Mouse (Mus musculus) gastrocnemius, adult 2 months (tissue): ENCODE results near the gene Aoc2. TPM values are rescaled to one million over a fixed set of nuclear protein-coding genes. Genes with fewer than 3 reads are reported as not detected.

Experiments used
- DNase-seq: peaks from one replicate; pipeline ENCODE4 v3.0.0; 2022
- H3K27ac ChIP-seq: fragments of 200-600 bp; 2 replicates; pipeline ENCODE4 v1.8.1; 2022; ENCODE audit warnings: mild to moderate bottlenecking
- H3K4me3 ChIP-seq: fragments of 200-600 bp; 2 replicates; pipeline ENCODE4 v1.8.1; 2022; ENCODE audit warnings: mild to moderate bottlenecking, moderate library complexity
- CTCF ChIP-seq: fragments of 200-600 bp; IDR thresholded peaks from 2 replicates; pipeline ENCODE4 v1.8.1; 2022; ENCODE audit warnings: antibody characterized with exemption, mild to moderate bottlenecking, moderate library complexity
- intact Hi-C: fragments of 180-260 bp; cut with DNase I; formaldehyde crosslinking; loops from one replicate; pipeline ENCODE4 v1.15.1; 2025
- microRNA-seq: library from miRNA; unstranded; fragments of <30 nt; microRNA quantifications from one replicate; pipeline ENCODE4 v1.2.0, GENCODE M21; 2021
- total RNA-seq, 2 experiments: library from RNA; stranded (reverse); gene quantifications; 2 replicates each; pipeline ENCODE4 v1.2.3; 2021

The Aoc2 gene
- total RNA-seq, 2 experiments from 2014 or later, result 0.64 to 1.4 TPM

DNA sequence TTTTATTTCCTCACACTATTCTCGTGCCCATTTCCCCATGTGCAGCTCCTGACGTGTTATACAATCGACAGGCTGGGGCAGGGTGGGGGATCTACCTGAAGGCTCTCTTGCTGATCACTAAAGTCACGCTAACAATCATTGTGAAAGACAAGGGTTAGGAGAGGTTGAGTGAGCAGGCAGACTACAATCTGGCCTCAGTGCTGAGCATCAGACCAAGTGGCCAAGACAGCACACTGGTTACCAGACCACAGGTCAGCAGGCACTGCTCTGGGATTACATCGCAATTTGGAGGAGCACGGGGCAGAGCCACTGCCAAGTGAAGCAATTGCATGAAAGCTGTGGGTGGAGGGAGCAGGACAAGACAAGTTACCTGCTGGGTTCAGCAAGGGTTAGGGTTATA is 54.1 kb downstream of the Aoc2 start:
- no peak for DNase-seq
- no peak for TF ChIP-seq CTCF
- no peak overlapping the region for H3K4me3 ChIP-seq
- intact Hi-C loops, result no loop called here
- no peak overlapping the region for H3K27ac ChIP-seq

Small RNA genes within 50 kb of the gene (microRNA-seq; reads per million reads assigned to microRNA genes)
- not detected for gene Gm25593

Other genes starting within 250 kb of the Aoc2 start
- under 1 TPM in 1 of 2 experiments, not detected in 1; 0.18 TPM for gene Hsd17b1, start 246.7 kb upstream of the Aoc2 start, total RNA-seq
- gene Coasy, start 242.5 kb upstream of the Aoc2 start, total RNA-seq, result 1 to 10 TPM; 7.1 to 9.8 TPM
- 10 to 100 TPM; 12.5 to 14.4 TPM for gene Mlx, start 237.8 kb upstream of the Aoc2 start, total RNA-seq
- 1 to 10 TPM; 1.5 to 2.2 TPM for gene Psmc3ip, start 229.6 kb upstream of the Aoc2 start, total RNA-seq
- gene Retreg3, start 205.2 kb upstream of the Aoc2 start, total RNA-seq, result 10 to 100 TPM; 30.3 to 31.1 TPM
- 10 to 100 TPM; 22.0 to 30.2 TPM for gene Tubg1, start 205.1 kb upstream of the Aoc2 start, total RNA-seq
- 1 to 10 TPM; 2.4 to 3.6 TPM for gene Tubg2, start 169.2 kb upstream of the Aoc2 start, total RNA-seq
- 1 to 10 TPM; 1.2 to 1.6 TPM for gene Cntnap1, start 154.5 kb upstream of the Aoc2 start, total RNA-seq
- gene Plekhh3, start 153.7 kb upstream of the Aoc2 start, total RNA-seq, result 10 to 100 TPM; 20.7 to 35.3 TPM
- not detected for gene Ccr10, start 149.6 kb upstream of the Aoc2 start, total RNA-seq
- 10 to 100 TPM; 25.9 to 26.3 TPM for gene Ezh1, start 98.6 kb upstream of the Aoc2 start, total RNA-seq
- 10 to 100 TPM; 34.8 to 37.0 TPM for gene Ramp2, start 79.0 kb upstream of the Aoc2 start, total RNA-seq
- 10 to 100 TPM; 40.2 to 53.4 TPM for gene Vps25, start 71.4 kb upstream of the Aoc2 start, total RNA-seq
- gene Wnk4, start 64.5 kb upstream of the Aoc2 start, total RNA-seq, result under 1 TPM; 0.08 to 0.22 TPM
- under 1 TPM; 0.20 to 0.36 TPM for gene Cntd1, start 46.1 kb upstream of the Aoc2 start, total RNA-seq
- gene Coa3, start 45.9 kb upstream of the Aoc2 start, total RNA-seq, result 10 to 100 TPM; 63.0 to 87.7 TPM
- gene Becn1, start 22.8 kb upstream of the Aoc2 start, total RNA-seq, result 10 to 100 TPM; 79.6 to 85.8 TPM
- gene Psme3, start 8.8 kb upstream of the Aoc2 start, total RNA-seq, result 10 to 100 TPM; 70.0 to 71.6 TPM
- gene Aoc3, start 5.5 kb downstream of the Aoc2 start, total RNA-seq, result 1 to 10 TPM; 4.0 to 6.1 TPM
- gene G6pc, start 42.5 kb downstream of the Aoc2 start, total RNA-seq, result not detected
- 10 to 100 TPM; 17.1 to 24.9 TPM for gene Aarsd1, start 92.6 kb downstream of the Aoc2 start, total RNA-seq
- 1 to 10 TPM; 7.9 to 8.4 TPM for gene Gm27029, start 99.7 kb downstream of the Aoc2 start, total RNA-seq
- gene Rundc1, start 100.0 kb downstream of the Aoc2 start, total RNA-seq, result 1 to 10 TPM; 7.3 to 8.8 TPM
- gene Ptges3l, start 100.3 kb downstream of the Aoc2 start, total RNA-seq, result 10 to 100 TPM; 82.0 to 90.7 TPM
- 10 to 100 TPM; 31.9 to 49.4 TPM for gene Rpl27, start 117.2 kb downstream of the Aoc2 start, total RNA-seq
- gene Ifi35, start 123.3 kb downstream of the Aoc2 start, total RNA-seq, result 10 to 100 TPM in 1 of 2 experiments, 1 to 10 TPM in 1; 8.6 to 14.3 TPM
- gene Rnd2, start 139.9 kb downstream of the Aoc2 start, total RNA-seq, result 1 to 10 TPM; 3.3 to 3.5 TPM
- 10 to 100 TPM; 10.0 to 14.5 TPM for gene Vat1, start 141.2 kb downstream of the Aoc2 start, total RNA-seq
- gene Brca1, start 226.9 kb downstream of the Aoc2 start, total RNA-seq, result under 1 TPM; 0.03 to 0.31 TPM
- 10 to 100 TPM; 65.3 to 65.6 TPM for gene Nbr1, start 227.1 kb downstream of the Aoc2 start, total RNA-seq